Mouse (Mus musculus): Measurements from ENCODE around the gene Cyp2d22.

Cyp2d22 gene

GRCm38 (mm10) chr15:82346580-82347302 lies 33.3 kb downstream of the Cyp2d22 start:
- no peak for DNase-seq (ENCODE audit: low spot score)

GRCm38 (mm10) chr15:82345820-82346470 lies 34.1 kb downstream of the Cyp2d22 start:
- peak; percentile 99 for DNase-seq (ENCODE audit: low spot score)

- DNase-seq (ENCODE audit: low spot score), result no peak
Observed at GRCm38 (mm10) chr15:82344971-82345370, 35.1 kb downstream of the Cyp2d22 start.

- no peak for DNase-seq (ENCODE audit: low spot score)
Observed at GRCm38 (mm10) chr15:82343368-82344287, 36.4 kb downstream of the Cyp2d22 start.

GRCm38 (mm10) chr15:82342543-82342935 lies 37.5 kb downstream of the Cyp2d22 start:
- DNase-seq (ENCODE audit: low spot score), result no peak

GRCm38 (mm10) chr15:82341675-82342542 lies 38.2 kb downstream of the Cyp2d22 start:
- DNase-seq (ENCODE audit: low spot score), result no peak

- no peak for DNase-seq (ENCODE audit: low spot score)
Observed at GRCm38 (mm10) chr15:82341036-82341501, 39.0 kb downstream of the Cyp2d22 start.

- DNase-seq (ENCODE audit: low spot score), result no peak
Observed at GRCm38 (mm10) chr15:82340414-82341035, 39.5 kb downstream of the Cyp2d22 start.

GRCm38 (mm10) chr15:82339634-82340254 lies 40.3 kb downstream of the Cyp2d22 start:
- no peak for DNase-seq (ENCODE audit: low spot score)

- no peak for DNase-seq (ENCODE audit: low spot score)
Observed at GRCm38 (mm10) chr15:82339150-82339549, 40.9 kb downstream of the Cyp2d22 start.

GRCm38 (mm10) chr15:82338593-82339112 lies 41.4 kb downstream of the Cyp2d22 start, which contains the start of the genes Naga, Pheta2 and Smdt1:
Naga (minus strand) TSS chr15:82338925.
Pheta2 (plus strand) TSS chr15:82338942.
Smdt1 (plus strand) TSS chr15:82338959.
- peak; percentile 97 for DNase-seq (ENCODE audit: low spot score)

GRCm38 (mm10) chr15:82337875-82338274 lies 42.2 kb downstream of the Cyp2d22 start:
- no peak for DNase-seq (ENCODE audit: low spot score)

- DNase-seq (ENCODE audit: low spot score), result no peak
Observed at GRCm38 (mm10) chr15:82336629-82337028, 43.4 kb downstream of the Cyp2d22 start.

- no peak for DNase-seq (ENCODE audit: low spot score)
Observed at GRCm38 (mm10) chr15:82335194-82335593, 44.9 kb downstream of the Cyp2d22 start.

- DNase-seq (ENCODE audit: low spot score), result no peak
Observed at GRCm38 (mm10) chr15:82325382-82325781, 54.7 kb downstream of the Cyp2d22 start.

GRCm38 (mm10) chr15:82322195-82322594 lies 57.9 kb downstream of the Cyp2d22 start:
- DNase-seq (ENCODE audit: low spot score), result no peak
